Mouse (Mus musculus): ENCODE data around the gene Gm266. TPM values are rescaled to one million over a fixed set of nuclear protein-coding genes. Genes with fewer than 3 reads are reported as not detected.

The Gm266 gene
- total and polyA plus RNA-seq, 2 experiments from 2014 or later = 5.1 to 5.2 TPM

DNA sequence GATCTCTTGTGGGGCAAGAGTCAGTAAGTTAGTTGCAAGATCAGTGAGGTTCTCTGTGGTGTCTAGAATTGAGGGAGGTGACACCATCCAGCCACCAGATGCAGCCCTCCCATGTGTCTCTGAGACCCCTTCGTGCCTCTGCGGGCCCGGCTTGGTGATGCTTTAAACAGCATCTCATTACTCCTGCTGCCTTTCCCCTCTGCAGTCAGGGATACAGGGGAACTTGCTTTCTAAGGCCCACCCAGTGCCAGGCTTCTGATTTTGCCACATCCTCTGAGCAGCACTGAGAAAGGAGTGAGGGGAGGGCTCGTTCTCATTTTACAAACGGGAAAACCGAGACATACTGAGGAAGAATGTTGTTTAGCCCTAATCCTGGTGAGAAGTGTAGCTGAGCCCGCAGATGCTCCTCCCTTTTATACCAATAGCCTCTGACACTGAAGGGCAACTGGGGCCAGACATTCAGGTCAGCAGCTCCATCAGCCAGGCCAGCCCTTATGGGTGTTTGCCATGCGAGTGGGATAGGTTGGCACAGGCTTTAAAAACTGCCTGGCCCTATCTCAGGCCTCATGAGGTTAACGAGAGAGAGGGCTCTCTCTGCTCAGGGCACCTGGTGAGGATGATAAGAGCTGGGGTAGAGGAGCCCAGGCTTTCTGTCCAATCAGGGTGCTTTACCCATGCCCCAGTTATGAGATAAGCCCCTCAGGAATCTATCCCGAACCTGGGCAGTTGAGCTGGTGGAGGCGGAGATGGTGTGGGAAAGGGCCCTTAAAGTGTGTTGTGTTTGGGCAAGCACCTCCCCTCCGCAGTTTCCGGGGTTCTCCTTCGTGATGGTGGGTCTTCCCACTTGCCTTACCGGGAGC lies 42.4 kb downstream of the Gm266 start:
- WGBS = 19% methylated on average over 15 of the region's 15 CpGs
- Histone ChIP-seq H3K4me2 (ENCODE audit: low read depth) (peak overlapping the region; percentile 65; the same call in 1 of the 2 replicates), H3K4me3 (ENCODE audit: low read depth, low read length) (peak overlapping the region; percentile 34; the same call in 1 of the 2 replicates)

DNA sequence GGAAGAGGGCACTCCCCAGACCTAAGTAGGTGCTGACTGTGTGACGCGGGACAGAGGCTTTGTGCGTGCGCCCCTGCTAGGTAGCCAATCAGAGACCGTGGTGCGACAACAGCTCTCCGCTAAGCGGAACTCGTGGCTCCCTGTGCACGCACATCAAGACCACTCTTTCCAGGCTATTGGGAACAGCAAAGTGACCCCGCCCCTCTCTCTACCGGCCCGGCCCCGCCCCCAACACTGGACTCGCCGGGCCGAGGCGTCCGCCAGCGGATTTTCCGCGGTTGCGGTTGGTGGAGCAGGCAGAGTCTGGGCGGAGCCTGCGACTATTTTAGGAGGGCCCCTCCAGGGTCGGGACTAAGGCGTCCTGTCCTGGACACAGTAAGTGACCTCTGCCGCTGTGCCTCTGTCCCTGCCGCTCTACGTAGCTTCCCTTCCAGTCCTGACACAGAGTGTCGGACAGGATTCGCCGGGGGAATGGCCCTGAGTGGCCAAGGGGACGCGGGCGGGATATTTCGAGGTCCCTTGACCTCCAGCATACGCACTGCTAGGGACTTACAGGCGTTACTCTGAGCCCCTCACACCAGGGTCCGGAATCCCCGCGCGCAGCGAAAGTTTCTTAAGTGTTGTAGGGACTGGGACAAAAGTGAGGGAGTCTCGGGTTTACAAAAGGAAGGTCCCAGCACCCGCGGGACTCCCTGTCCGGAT lies 43.2 kb downstream of the Gm266 start, which contains the start of gene Tnfaip2:
TSS of gene Tnfaip2 (plus strand) at position 161 of the 702 bp plus-strand sequence.
- no peak for TF ChIP-seq CTCF (IDR thresholded peaks at IDR 0.05; ENCODE audit: low read depth)
- H3K4me3 ChIP-seq (ENCODE audit: low read depth, low read length) = peak within 1 kb of the TSS; percentile 34
- peaks cover 7% of the 10 kb centered on the region; the same call in 1 of the 2 replicates for H3K4me1 ChIP-seq (ENCODE audit: insufficient read depth)
- H3K36me3 ChIP-seq (ENCODE audit: insufficient read depth) = no peaks in the 10 kb centered on the region
- peak within 1 kb of the TSS; percentile 65 for H3K4me2 ChIP-seq (ENCODE audit: low read depth)
- no peaks in the 10 kb centered on the region for H3K9me3 ChIP-seq (ENCODE audit: low read length)
- H3K9ac ChIP-seq = peak within 1 kb of the TSS; percentile 28; the same call in 1 of the 2 replicates
- no peak for DNase-seq
- H3K27ac ChIP-seq (ENCODE audit: low read depth, low read length) = no peak within 1 kb of the TSS
- WGBS = 3% methylated on average over 48 of the region's 48 CpGs
- peaks cover 68% of the 10 kb centered on the region for H3K27me3 ChIP-seq (ENCODE audit: insufficient read depth, low read length)
- peak; percentile 69 for ATAC-seq

More for the DNA sequence above, 42.4 kb downstream of the Gm266 start:
- peaks cover 7% of the 10 kb centered on the region; the same call in 1 of the 2 replicates for H3K4me1 ChIP-seq (ENCODE audit: insufficient read depth)
- H3K27ac ChIP-seq (ENCODE audit: low read depth, low read length) = no peak overlapping the region
- TF ChIP-seq CTCF (IDR thresholded peaks at IDR 0.05; ENCODE audit: low read depth) = no peak
- ATAC-seq (no peak), DNase-seq (no peak)
- H3K27me3 ChIP-seq (ENCODE audit: insufficient read depth, low read length) = peaks cover 75% of the 10 kb centered on the region
- H3K9ac ChIP-seq = no peak overlapping the region
- no peaks in the 10 kb centered on the region for H3K36me3 ChIP-seq (ENCODE audit: insufficient read depth)
- no peaks in the 10 kb centered on the region for H3K9me3 ChIP-seq (ENCODE audit: low read length)

DNA sequence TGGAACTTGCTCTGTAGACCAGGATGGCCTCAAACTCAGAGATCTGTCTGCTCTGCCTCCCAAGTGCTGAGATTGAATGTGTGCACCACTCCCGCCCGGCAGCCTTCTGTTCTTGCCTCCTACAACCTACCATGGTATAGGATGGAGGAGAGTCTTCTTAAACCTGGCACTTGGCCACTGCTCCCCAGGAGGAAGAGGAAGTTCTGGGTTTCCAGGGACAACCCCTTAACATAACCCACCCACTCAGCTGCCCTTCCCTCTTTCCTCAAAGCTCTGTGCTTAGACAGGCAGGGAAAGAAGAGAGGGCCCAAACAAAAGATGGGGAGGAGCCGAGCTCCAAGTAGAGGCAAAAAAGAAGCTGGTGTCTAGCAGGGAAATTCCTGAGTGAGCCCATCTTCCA lies 44.1 kb downstream of the Gm266 start:
- H3K36me3 ChIP-seq (ENCODE audit: insufficient read depth) = no peaks in the 10 kb centered on the region
- no peak for DNase-seq
- no peak overlapping the region for H3K9ac ChIP-seq
- H3K27me3 ChIP-seq (ENCODE audit: insufficient read depth, low read length) = peaks cover 58% of the 10 kb centered on the region
- no peak for ATAC-seq
- H3K4me1 ChIP-seq (ENCODE audit: insufficient read depth) = peaks cover 7% of the 10 kb centered on the region; the same call in 1 of the 2 replicates
- WGBS = 48% methylated on average over 3 of the region's 3 CpGs
- no peaks in the 10 kb centered on the region for H3K9me3 ChIP-seq (ENCODE audit: low read length)
- no peak overlapping the region for H3K4me2 ChIP-seq (ENCODE audit: low read depth)
- H3K27ac ChIP-seq (ENCODE audit: low read depth, low read length) = no peak overlapping the region
- TF ChIP-seq CTCF (IDR thresholded peaks at IDR 0.05; ENCODE audit: low read depth) = no peak
- H3K4me3 ChIP-seq (ENCODE audit: low read depth, low read length) = no peak overlapping the region

DNA sequence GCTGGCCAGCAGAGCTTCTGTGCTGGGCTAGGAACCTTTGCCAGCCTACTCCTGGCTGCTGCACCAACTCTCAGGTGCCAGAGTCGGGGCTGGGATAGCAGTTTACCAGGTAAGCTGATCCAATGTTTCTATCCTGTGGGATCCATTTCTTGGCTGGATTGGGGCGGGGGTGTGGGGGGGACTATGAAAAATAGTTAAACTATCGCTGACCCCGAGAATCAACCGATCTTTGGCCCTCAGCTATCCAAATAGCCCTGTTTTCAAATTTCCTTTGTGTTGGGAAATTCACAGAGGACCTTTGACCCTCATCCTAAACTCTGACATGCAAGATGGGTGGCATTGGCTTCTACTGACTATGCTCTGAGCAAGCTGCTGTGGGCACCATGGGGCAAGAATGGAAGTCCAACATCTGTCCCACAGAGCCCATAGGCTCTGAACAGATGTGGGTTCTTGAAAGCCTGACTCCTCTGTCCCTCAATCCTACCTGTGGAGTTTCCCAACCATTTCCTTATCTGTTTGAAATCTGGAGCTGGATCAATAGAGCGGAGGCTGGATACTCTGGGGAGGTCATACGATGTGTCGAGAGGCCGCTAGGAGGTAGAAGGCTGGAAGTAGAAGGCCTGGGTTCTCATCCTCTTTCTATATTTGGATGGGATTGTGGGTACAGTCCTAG lies 44.8 kb downstream of the Gm266 start:
- Histone ChIP-seq H3K36me3 (ENCODE audit: insufficient read depth) (no peaks in the 10 kb centered on the region), H3K4me2 (ENCODE audit: low read depth) (no peak overlapping the region), H3K9me3 (ENCODE audit: low read length) (no peaks in the 10 kb centered on the region), H3K4me1 (ENCODE audit: insufficient read depth) (peaks cover 7% of the 10 kb centered on the region; the same call in 1 of the 2 replicates), H3K4me3 (ENCODE audit: low read depth, low read length) (no peak overlapping the region), H3K27ac (ENCODE audit: low read depth, low read length) (no peak overlapping the region), H3K27me3 (ENCODE audit: insufficient read depth, low read length) (peaks cover 51% of the 10 kb centered on the region), H3K9ac (no peak overlapping the region)
- ATAC-seq (no peak), DNase-seq (no peak)
- WGBS = 95% methylated on average over 9 of the region's 9 CpGs
- TF ChIP-seq CTCF (IDR thresholded peaks at IDR 0.05; ENCODE audit: low read depth) = no peak

DNA sequence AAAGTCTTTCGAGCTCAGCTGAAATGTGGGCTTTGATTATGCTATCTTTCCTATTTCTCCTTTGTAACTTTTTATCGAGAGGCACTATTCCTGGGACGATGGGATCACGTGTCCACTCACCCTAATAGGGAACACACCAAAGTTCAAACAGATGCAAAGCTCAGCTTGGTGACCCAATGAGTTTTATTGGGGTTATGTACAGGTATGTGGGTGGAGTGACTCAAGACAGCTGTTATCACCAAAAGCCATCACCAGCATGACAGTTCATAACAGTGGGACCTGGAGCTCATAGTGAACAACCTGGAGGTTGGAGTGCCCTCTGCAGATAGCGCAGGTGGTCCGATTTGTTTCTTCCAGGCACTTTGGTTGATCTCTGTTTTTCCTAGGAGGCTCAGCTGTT lies 46.8 kb downstream of the Gm266 start:
- peaks cover 7% of the 10 kb centered on the region; the same call in 1 of the 2 replicates for H3K4me1 ChIP-seq (ENCODE audit: insufficient read depth)
- H3K27me3 ChIP-seq (ENCODE audit: insufficient read depth, low read length) = peaks cover 32% of the 10 kb centered on the region
- H3K4me2 ChIP-seq (ENCODE audit: low read depth) = no peak overlapping the region
- ATAC-seq (no peak), DNase-seq (no peak)
- TF ChIP-seq CTCF (IDR thresholded peaks at IDR 0.05; ENCODE audit: low read depth) = no peak
- no peak overlapping the region for H3K4me3 ChIP-seq (ENCODE audit: low read depth, low read length)
- no peak overlapping the region for H3K9ac ChIP-seq
- H3K9me3 ChIP-seq (ENCODE audit: low read length) = no peaks in the 10 kb centered on the region
- H3K36me3 ChIP-seq (ENCODE audit: insufficient read depth) = no peaks in the 10 kb centered on the region
- no peak overlapping the region for H3K27ac ChIP-seq (ENCODE audit: low read depth, low read length)
- WGBS = 86% methylated on average over 6 of the region's 6 CpGs

DNA sequence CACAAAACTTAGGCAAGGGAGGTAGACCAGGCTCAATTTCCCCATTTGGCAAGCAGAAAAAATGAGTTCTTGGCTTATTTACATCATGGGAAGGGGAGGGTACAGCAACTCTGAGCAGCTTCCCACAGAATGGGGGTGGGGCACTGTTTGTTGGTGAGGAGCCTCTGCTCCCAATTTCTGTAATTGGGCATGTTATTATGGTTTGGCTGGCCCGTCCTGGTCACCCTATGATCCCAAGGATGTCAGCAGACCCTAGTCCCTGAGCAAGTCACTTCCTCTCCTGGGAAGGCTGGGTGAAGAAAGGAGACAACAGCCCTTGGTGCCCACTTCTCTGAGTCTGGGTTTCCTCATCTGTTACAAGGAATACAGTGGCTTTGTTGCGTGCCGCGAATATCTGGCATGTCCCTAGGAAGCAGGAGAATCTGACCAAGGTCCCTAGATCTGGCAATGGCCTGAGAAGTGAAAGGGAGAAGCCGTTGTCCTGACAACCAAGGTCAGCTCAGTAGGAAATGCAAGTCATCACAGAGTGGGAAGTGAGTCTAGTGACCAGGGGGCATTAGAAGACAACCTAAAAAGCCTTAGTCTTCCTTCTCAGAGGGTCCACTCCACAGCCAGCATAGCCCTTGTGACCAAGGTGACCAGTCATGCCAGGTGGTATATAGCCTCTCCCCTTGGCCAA lies 48.3 kb downstream of the Gm266 start:
- Histone ChIP-seq H3K9me3 (ENCODE audit: low read length) (no peaks in the 10 kb centered on the region), H3K27ac (ENCODE audit: low read depth, low read length) (no peak overlapping the region), H3K27me3 (ENCODE audit: insufficient read depth, low read length) (peaks cover 18% of the 10 kb centered on the region), H3K4me1 (ENCODE audit: insufficient read depth) (peaks cover 4% of the 10 kb centered on the region; the same call in 1 of the 2 replicates), H3K36me3 (ENCODE audit: insufficient read depth) (no peaks in the 10 kb centered on the region), H3K4me2 (ENCODE audit: low read depth) (no peak overlapping the region), H3K9ac (no peak overlapping the region), H3K4me3 (ENCODE audit: low read depth, low read length) (no peak overlapping the region)
- 78% methylated on average over 5 of the region's 5 CpGs for WGBS
- TF ChIP-seq CTCF (IDR thresholded peaks at IDR 0.05; ENCODE audit: low read depth) = no peak
- DNase-seq = no peak
- no peak for ATAC-seq

All from forebrain, postnatal 0 days (tissue).